Mouse (Mus musculus) neutrophil, adult 5-6 weeks (primary cell): ENCODE measurements around the gene Trip12. TPM values are rescaled to one million over a fixed set of nuclear protein-coding genes. Genes with fewer than 3 reads are reported as not detected.

Experiments used
- ATAC-seq: fragments of 151-379, 151-347 bp; 2 replicates; pipeline ENCODE4 v1.8.0; 2017; ENCODE audit warnings: mild to moderate bottlenecking, moderate TSS enrichment; ENCODE audit not compliant: insufficient number of reproducible peaks, poor library complexity, low FRiP score, severe bottlenecking; ENCODE audit errors: extremely low read depth
- total RNA-seq: library from RNA; stranded (forward); fragments of 200-1000 nt; gene quantifications from 2 replicates; pipeline ENCODE4 v1.2.3, GENCODE M21; 2017

The Trip12 gene
- 201 and 206 TPM in 2 replicates for total RNA-seq

- ATAC-seq, result no peak
Observed at GRCm38 (mm10) chr1:84840018-84840664, at the start of gene Trip12. TSS of gene Trip12 (minus strand) at chr1:84840516.

- no peak for ATAC-seq
Observed at GRCm38 (mm10) chr1:84890005-84890393, 49.7 kb upstream of the Trip12 start.

DNA sequence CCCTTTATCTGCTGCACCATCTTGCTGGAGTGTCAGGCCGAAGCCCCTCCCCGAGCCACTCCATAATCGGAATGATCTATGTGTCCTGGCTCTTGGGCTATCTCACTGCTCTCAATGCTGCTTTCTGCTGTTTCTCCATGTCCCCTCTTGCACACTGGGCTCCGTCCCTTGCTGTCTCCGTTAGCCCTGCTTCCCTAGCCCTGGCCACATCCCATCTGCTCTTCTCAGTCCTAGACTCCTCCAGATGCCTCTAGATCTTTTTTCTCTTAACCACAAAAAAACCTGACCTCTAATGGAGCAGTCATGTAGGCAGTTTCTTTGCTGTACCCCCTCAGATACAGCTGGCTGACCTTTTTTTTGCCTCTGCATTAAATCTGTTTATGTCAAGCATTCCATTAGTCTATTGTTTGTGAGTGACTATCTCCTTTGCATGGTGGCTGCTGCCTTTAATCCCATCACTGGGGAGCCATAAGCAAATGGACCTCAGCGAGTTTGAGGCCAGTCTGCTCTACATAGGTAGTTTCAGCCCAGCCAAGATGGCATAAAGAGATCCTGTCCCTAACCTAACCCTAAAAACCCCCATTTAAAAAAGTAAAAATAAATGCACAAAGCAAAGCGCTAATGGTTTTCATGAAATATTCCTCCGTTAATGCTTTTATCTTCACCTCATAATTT is 49.2 kb upstream of the Trip12 start:
- ATAC-seq, result no peak

DNA sequence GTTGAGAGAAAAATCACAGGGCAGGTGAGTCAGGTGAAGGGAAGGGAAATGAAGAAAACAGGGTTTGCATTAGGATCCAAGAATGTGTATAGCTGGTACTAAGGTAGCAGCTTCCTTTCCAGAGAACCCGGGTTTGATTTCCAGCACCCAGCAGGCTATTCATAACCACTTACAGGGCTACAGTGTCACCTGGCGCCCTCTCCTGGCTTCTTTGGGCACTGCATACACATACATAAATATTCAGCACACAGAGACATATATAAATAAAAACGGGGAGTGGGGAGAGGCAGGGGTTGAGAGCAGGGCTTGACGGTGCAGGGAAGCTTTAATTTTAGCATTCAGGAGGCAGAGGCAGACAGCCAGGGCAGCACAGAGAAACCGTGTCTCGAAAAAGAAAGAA is 45.6 kb upstream of the Trip12 start:
- no peak for ATAC-seq

DNA sequence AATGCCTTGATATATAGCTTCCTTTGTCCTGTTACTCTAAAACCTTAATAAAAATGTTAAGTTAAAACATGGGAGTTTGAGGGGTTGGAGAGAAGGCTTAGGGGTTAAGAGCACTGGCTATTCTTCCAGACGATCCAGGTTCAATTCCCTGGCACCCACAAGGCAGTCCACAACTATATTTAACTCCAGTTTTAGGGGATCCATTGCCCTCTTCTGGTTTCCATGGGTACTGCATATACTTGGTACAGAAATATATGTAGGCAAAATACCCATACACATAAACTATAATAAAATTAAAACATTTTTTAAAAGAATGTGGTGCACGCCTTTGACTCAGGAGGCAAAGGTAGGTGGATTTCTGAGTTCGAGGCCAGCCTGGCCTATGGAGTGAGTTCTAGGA is 44.9 kb upstream of the Trip12 start:
- no peak for ATAC-seq

DNA sequence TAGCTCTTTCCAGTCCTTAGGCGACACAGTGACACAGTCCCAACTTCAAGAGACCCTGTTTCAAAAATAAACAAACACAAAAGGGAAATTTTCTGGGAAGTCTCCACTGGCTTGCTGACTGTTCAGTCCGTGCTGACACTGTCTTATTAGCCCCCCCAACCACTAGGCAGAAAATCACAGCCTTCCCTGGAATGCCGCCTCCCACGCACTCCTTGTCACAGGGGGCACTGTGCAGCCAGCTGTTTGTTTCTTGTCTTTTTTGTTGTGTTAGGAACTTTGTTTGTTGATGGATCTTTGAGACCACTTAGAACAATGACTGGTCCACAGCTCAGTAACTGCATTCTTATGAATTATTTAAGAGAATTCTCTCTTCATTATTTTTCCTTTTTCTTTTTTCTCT is 43.6 kb upstream of the Trip12 start:
- ATAC-seq, result no peak

DNA sequence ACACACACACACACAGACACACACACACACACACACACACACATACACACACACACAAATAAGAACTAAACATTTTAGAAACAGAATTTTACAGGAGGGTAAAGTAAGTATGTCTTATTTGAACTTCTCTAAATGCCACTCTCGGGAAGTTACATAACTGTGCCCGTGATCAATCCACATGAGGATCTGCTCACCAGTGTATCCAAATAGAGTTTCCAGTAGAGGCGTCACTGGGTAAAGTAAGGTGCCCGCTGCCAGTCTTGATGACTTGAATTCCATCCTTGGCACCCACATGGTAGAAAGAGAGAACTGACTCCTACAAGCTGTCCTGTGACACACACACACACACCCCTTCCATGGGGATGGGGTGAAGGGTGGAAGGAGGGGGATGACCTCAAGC is 42.6 kb upstream of the Trip12 start:
- ATAC-seq, result no peak

GRCm38 (mm10) chr1:84882066-84882532 is 41.8 kb upstream of the Trip12 start:
- ATAC-seq, result no peak

GRCm38 (mm10) chr1:84881248-84882065 is 41.1 kb upstream of the Trip12 start:
- ATAC-seq, result no peak

DNA sequence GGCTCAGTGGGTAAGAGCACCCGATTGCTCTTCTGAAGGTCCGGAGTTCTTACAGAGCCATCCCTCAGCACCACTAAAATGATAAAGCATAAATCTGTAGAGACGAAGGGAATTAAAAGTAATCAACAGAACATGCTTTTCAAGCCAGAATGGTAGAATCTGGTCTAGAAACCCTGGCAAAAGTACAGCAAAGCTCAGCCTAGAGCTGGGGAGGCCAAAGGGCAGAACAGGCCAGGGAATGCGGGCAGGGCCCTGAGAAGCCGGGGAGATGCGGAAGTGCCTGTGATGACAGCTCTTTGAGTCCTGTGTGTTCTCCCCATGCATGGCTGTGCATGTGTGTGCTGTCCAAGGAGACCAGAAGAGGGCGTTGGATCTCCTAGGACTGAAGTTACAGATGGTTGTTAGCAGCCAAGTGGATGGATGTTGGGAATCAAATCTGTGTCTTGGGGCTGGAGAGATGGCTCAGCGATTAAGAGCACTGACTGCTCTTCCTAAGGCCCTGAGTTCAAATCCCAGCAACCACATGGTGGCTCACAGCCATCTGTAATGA is 39.3 kb upstream of the Trip12 start:
- ATAC-seq, result no peak

GRCm38 (mm10) chr1:84877590-84877989 is 37.3 kb upstream of the Trip12 start:
- no peak for ATAC-seq

GRCm38 (mm10) chr1:84872939-84873338 is 32.6 kb upstream of the Trip12 start:
- ATAC-seq, result no peak

DNA sequence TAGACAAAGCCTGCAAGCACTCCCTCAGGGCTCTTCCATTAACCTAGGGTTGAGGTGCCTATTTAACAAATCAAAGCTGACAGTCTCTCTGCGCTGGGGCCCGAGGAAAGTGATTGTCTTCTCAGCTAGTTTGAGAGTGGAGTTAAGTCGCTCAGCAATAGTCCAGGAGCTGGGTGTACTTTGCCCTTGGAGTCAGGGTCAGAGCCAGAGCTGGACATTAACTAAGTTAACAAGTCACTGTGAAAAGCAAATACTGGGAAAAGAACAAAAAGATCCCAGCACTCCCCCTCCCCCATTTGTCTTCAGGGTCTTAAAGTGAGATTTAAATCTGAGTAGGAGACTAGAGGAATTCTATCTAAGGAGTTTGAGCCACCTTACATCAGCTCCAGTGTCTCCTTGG is 31.8 kb upstream of the Trip12 start:
- no peak for ATAC-seq

DNA sequence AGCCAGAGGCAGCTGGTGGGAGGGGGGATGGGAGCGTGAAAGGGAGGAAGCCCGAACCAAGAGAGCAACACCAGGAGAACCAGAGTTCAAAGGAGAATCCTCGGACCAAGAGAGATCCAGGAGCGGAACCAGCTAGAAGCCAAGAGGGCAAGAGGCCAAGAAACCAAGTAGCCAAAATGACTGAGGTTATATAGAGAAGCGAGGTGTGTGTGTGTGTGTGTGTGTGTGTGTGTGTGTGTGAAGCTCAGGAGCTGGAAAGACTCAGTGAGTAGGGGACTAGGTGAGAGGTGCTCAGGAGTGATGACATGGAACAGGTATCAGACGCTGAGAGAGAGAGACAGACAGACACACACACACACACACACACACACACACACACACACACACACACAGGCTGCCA is 30.8 kb upstream of the Trip12 start:
- no peak for ATAC-seq

GRCm38 (mm10) chr1:84869498-84869897 is 29.2 kb upstream of the Trip12 start:
- no peak for ATAC-seq

GRCm38 (mm10) chr1:84868841-84869240 is 28.5 kb upstream of the Trip12 start:
- no peak for ATAC-seq

DNA sequence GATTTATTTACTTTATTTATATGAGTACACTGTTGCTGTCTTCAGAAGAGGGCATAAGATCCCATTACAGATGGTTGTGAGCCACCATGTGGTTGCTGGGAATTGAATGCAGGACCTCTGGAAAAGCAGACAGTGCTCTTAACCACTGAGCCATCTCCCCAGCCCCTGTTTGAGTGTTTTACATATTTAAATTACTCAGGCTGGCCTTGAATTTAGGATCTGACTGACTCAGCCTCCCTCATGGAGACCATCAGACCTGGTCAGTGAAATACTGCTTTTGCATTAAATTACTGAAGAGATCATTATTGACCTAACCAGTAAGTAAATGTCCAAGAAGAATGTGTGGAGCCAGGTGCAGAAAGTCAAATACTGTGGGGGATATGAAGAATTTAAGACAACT is 28.0 kb upstream of the Trip12 start:
- no peak for ATAC-seq

GRCm38 (mm10) chr1:84866706-84867230 is 26.5 kb upstream of the Trip12 start:
- ATAC-seq, result no peak

DNA sequence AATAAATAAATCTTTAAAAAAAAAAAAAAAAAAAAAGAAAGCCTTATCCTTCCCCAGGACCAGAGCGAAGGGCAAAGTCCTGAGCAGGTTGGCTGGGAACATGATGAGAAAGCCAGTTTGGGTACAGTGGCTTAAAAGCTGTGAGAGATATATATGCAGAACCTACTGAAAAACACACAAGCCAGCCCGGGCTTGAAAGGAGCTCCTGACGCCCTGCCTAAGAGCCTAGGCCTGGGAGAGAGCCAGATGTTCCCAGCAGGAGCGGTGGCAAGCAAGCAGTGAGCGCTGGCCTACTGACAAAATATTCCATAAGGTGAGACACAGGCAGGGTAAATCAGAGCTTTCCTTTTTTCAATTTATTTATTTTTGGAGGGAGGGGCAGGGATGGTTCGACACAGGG is 25.9 kb upstream of the Trip12 start:
- ATAC-seq, result no peak
